Mouse (Mus musculus): Measurements from ENCODE around the gene Defb19.

Defb19 gene

DNA sequence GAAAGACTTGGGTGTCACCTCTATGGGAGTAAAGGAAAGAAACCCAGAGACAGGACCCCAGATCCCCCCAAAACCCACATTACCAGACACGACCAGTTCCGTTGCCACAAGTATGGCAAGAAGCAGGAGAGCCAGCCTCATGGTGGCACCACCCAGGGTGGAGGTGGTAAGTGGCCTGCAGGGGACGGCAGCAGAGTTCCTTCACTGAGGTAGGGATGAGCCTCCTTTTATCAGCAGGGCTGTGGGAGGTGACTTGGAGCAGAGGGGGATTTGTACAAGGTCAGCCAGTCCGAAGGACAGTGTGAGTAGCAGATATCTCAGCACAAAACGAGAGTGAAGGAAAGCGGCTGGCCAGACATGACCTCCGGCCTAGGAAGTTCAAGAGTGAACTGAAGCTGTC lies at the start of gene Defb19:
Gene Defb19 (minus strand): TSS at position 206 of the 400 bp plus-strand sequence.
- no peak for DNase-seq (ENCODE audit: low spot score in 2 of 2)

DNA sequence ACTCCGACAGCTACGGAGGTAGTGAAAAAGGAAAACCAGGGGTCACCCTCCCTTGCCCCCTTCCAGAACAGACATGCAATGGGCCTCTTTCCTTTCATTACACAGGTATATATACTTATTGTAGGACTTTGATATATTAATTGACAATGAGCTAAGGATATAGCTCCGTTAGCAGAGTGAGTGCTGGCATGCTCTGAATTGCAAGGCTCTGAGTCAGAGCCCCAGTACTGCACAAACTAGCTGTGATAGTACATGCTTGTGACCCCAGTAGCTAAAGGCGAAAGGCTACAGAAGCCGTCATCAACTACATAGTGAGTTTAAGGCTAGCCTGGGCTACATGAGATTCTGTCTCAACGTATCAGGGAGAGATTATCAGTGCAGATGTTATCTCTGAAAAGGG lies 49.8 kb upstream of the Defb19 start:
- DNase-seq (ENCODE audit: low spot score in 2 of 2) = no peak

DNA sequence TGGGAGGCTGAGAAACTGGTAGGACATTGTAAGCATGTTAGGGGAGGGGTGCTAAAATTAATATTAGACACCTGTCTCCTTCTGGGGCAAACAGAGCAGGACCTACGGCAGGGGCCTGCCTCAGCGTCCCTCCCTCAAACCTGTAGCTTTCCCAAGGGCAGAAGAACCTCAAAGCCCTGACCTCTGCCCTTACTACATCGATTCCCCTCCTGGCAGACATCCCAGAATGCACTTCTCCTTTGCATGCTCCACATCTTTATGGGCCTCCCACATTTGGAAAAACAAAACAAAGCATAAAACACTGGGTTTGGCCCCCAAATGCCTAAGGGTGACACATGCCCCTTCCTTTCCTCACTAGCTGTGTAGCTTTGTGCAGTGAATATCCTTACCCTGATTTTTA lies 49.1 kb upstream of the Defb19 start:
- no peak for DNase-seq (ENCODE audit: low spot score in 2 of 2)

DNA sequence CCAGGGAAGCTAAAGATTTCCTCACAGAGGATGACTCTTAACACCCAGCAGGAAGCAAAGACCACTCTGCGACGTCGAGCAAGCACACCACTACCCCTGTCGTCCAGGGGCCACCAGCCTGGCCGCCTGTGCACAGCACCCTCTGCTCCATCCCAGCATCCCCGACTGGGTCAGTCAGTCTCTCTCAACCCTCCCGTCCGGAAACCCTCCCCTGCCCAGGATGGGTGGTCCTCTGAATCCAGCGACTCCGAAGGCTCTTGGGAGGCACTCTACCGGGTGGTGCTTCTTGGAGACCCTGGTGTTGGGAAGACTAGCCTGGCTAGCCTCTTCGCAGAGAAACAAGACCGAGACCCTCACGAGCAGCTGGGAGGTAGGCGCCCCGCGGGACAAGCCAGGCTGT lies 48.0 kb upstream of the Defb19 start:
- DNase-seq (ENCODE audit: low spot score in 2 of 2) = no peak

DNA sequence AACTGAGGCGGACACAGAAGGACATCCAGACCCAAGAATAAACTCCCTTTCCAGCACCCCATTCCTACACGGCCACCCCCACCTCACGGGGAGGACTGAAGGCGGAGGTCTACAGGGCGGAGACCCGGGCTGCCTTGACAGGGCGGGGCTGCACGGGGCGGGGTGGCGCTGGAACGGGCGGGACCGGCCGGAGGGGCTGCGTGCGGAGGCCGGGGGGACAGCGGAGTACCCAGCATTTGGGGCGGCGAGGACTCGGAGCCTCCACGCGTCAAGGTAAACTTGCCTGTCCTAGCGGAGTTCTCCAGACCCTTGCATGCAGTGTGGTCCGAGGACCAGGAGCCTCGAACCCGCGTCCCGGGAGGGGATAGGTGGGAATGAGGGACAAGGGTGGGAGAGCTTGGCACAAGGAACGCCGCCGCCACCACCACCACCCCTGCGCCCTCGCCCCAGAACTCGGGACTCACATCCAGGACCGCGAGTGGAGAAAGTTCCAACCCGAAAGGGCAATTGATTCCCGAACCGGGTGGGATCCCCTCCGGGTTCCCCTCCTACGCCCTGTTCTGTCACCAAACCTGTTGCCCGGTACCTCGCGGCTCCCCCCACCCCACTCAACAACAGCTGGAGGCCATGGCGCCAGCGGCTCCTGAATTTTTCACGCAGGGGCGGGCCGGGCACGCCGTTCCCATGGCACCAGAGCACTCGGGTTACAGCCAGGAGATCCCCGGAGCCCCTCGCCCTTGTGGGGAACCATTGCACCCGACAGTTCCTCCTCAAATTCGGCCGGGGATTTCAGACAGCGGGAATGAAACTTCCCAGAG lies 46.9 kb upstream of the Defb19 start, which contains the start of gene Rem1:
Gene Rem1 (plus strand): TSS at position 178 of the 818 bp plus-strand sequence.
- no peak for DNase-seq (ENCODE audit: low spot score in 2 of 2)

DNA sequence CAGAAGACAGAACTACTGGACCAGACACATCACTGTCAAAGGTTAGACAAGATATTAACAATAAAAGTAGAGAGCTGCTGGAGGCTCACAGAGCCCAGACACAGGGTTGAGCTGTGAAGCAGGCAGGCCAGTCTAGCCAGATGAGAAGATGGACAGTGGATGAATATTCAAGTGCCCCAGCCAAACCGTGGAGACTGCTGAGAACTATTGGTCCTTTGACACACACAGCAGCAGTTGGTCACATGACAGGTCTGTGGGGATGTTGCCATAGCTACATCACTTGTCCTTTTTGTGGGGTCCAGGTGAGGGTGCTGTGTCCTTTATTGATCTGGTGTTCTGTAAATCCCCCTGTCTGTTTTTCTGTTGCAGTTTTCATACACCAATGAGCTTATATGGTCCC lies 45.1 kb upstream of the Defb19 start:
- DNase-seq (ENCODE audit: low spot score in 2 of 2) = no peak

DNA sequence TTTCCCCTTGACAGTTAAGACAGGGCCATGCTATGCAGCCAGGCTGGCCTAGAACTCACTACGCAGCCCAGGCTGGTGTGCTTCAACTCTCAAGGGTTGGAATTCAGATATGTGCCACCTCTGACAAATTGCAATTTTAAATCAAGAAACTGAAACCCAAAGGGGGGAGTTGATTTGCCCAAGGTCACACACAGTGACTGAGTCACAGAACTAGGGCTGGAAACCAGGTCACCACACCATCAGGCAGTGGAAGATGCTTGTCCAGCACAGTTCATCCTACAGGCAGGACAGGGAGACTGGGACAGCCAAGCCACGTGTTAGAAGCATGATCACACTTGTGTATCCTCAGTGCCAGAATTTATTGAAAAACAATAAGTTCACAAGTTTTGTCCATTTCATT lies 44.5 kb upstream of the Defb19 start:
- no peak for DNase-seq (ENCODE audit: low spot score in 2 of 2)

DNA sequence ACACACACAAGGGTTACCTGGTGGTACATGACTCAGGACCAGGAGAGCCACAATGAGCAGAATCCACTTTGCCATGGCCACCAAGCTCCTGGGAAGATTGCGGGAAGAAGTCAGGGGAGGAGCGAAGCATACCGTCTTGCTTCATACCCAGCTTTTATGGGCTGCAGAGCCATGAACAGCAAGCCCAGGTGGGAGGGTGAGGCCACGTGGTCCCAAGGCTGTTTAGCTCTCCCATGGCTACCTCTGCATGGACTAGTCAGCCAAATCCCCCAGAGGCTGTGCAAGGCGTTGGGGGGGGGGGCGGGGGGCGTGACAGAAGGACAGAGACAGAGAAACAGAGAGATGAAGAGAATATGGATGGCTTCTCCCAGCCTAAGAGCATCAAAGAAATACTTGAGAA lies 42.8 kb upstream of the Defb19 start, which contains the start of gene Defb25:
Gene Defb25 (minus strand): TSS at position 101 of the 400 bp plus-strand sequence.
- DNase-seq (ENCODE audit: low spot score in 2 of 2) = no peak

DNA sequence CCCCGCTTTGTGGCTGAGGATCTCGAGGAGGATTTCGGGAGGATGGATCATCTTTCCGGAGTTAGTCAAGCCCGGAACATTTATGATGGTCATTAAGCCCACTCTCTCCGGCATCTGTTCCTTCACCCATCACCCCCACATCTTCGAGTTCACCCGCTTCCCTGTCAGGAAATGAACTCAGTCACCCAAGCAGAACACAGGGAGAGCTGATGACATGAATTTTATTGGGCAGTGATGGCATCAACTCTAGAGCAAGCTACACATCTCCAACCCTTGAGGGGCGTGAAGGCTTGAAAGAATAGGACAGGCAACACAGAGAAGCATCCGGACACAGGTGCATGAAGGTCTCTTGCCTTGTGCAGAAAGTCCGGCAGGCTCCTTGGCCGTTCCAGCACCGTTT lies 42.0 kb upstream of the Defb19 start:
- DNase-seq (ENCODE audit: low spot score in 2 of 2) = no peak

DNA sequence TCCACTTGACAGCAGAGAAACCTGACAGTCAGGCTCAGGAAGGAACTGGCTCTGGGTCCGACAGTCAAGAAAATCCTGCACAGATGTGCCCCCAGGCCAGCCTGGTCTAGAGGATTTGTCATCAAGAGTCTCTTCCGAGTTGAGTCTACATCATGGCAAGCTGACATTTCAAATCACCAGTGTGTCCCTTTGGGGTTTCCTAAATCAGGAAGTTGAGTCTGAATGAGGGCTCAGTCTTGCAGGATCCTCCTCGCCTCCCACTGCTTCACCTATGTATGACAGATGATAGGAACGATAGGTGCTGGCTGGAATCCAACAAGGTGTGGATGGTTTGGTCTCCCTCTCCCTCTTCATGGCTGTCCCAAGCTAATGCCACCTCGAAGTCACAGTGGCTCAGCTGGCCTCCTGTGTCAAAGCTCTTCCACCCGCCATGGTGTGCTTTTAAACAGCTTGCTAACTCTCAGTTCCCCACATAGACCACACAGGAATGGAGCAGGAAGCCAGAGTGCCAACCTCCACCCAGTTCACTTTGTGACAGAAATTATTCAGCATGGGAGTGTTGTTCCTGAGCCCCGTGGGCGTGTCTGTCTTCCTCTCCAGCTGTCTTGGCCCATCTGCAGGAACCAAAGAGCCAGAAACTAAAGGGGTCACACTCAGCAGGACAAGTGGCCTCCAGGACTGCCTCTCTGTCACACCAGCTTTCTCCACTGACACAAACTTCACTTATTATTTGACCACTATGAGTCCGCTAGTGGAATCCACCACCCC lies 40.4 kb upstream of the Defb19 start:
- peak; percentile 16 to 20 for DNase-seq (ENCODE audit: low spot score in 2 of 2)

DNA sequence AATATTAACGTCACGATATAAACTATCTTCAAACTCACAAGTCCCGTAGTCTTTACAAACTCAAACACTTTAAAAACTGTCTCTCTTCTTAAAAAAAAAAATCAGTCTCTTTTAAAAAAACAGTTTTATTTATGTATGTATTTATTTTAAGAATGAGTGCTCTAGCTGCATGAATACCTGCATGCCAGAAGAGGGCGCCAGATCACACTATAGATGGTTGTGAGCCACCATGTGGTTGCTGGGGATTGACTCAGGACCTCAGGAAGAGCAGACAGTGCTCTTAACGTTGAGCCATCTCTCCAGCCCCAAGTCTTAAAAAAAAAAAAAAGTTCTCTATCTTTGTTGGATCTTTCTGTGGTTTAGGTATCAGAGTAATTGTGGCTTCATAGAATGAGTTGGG lies 37.3 kb upstream of the Defb19 start:
- no peak for DNase-seq (ENCODE audit: low spot score in 2 of 2)

DNA sequence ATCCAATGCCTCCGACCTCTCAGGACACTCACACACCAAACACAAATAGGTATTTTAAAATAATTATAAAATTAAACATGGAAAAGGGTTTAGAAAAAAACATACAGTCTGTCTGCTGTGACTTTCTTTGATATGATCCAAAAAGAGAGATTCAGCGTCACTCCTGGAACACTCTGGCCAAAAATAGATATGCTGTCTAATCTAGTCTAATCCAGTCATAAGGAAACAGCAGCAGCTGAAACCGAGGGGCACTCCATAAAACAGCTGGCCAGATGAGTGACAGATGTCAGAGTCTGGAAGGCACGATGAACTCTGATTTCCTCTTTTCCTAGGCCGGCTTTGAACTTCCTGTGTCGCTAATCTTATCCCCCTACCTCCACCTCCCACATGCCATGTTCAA lies 36.4 kb upstream of the Defb19 start:
- no peak for DNase-seq (ENCODE audit: low spot score in 2 of 2)

DNA sequence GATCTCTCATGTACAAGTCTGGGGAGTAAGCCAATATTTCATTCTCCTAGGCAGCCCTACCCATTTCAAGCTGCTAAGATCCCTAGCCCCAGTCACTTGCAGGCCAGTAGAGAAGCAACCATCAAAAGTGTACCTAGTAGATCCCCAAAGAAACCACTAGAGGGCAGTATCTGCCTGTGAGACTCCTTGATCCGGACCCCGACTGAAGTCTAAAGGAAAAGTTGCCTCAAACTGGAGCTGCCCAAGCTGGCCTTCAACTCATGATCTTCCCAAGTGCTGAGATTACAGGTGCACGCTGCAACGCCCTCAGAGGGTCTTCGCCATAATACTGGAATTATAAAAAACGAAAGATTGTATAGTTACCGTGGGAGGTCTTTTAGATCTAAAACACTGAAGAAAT lies 35.5 kb upstream of the Defb19 start:
- peak; percentile 64 to 68 for DNase-seq (ENCODE audit: low spot score in 2 of 2)

DNA sequence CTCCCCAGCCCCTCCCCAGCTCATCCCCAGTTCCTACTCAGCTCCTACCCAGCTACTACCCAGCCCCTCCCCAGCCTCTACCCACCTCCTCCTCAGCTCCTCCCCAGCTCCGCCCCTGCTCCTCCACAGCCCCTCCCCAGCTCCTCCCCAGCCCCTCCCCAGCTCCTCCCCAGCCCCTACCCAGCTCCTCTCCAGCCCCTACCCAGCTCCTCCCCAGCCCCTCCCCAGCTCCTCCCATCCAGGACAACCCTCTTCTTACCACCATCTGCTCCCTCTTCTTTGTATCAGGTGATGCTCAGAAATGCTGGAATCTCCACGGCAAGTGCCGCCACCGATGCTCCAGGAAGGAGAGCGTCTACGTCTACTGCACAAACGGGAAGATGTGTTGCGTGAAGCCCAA lies 32.1 kb upstream of the Defb19 start:
- peak in 1 of 2 experiments; percentile 7 for DNase-seq (ENCODE audit: low spot score in 2 of 2)

DNA sequence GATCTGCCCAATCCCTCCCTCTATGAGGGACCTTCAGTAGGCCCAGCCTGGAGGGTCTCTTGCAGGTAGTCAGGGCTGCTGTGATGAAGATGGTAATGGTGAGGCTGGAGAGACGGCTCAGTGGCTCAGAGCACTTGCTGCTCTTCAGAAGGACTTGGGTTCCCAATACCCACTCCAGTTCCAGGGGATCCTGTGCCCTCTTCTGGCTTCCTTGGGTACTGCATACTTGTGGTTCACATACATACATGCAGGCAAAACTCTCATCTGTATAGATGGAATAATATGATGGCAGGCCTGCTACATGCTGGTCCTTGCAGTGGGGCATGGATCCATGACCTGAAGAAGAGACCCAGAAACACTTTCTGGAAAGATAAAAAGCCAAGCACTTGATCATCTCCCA lies 28.6 kb upstream of the Defb19 start:
- DNase-seq (ENCODE audit: low spot score in 2 of 2) = no peak

DNA sequence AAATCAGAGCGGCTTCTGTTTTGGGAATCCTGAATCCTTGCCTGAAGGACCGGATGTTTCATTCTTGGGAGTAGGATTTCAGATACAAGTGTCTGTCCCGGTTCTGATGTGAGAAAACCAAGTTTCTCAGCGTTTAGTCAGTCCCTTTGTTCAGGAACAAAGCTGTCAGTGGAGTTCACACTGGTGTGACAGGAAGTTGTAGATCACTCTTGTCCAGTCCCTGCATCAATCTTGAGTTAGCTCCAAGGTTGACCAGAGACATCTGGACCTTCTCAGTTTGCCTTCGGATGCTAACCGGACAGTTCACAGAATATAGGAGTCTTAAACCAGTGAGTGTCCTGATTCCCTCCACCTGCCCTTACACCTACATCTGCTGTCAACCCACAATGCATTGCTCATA lies 27.6 kb upstream of the Defb19 start:
- no peak for DNase-seq (ENCODE audit: low spot score in 2 of 2)

DNA sequence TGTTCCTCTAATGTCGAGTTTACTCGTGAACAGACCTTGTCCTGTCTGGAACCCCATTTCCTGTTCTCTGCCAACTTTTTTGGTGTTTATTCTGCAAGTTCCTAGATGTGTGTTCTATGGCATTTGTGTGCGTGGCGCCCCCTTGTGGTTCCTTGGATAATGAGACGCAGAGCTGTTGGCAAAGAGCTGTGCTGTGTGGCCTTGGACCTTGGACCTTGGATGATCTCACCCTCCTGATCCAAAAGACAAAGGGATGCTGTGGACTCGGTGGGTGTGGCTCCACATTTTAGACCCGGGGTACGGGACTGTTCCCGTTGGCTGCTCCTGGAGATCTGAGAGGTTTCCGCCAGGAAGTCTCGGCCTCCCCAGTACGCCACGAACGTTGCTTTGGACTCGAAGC lies 23.9 kb upstream of the Defb19 start, which contains the start of gene Defb36:
Gene Defb36 (plus strand): TSS at position 271 of the 400 bp plus-strand sequence.
- peak; percentile 27 to 28 for DNase-seq (ENCODE audit: low spot score in 2 of 2)

DNA sequence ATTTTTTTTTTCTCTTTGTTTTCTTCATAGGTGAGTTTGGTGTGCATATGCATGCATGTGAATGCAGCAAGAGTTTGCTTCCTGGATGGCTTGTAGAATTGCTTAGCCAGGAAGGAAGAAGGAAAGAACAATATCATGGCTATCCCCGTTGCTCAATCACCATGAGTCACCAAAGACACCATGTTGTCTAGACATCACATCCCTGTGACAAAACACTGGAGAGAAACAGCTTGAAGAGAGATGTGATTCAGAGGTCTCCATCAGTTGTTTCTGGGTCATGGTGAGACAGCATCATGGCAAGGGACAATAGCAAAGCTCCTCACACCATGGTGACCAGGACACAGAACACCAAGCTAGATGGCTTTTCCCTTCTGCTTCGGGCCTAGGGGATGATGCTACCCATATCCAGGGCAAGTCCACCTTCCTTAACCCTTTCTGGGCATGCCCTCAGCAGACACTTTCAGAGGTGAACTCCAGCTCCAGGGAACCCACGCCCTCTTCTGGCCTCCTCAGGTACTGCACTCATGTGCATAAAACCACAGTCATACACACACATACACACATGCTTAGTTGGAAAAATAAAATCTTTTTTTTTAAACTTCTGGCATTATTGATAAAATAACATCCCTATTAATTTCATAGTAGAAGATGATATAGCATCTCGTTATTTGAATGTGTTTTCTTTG lies 21.3 kb upstream of the Defb19 start:
- no peak for DNase-seq (ENCODE audit: low spot score in 2 of 2)

DNA sequence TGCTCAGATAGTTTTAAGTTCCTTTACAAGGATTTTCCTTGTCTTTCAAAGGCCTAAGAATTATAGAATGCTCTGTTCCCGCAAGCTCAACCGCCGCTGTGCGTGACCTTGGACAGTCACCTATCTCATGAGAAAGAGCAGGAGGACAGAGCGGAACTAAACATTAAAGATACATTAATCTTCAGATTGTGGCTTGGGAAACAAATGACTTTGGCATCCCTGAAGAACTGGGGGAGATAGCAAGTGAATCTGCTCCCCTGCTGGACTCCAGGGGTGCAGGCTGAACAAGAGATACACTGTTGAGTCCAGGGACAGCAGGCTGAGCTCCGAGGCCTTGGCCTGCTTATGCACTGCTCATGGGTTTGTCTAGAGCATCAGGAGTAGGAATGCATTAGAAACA lies 20.0 kb upstream of the Defb19 start:
- DNase-seq (ENCODE audit: low spot score in 2 of 2) = no peak

DNA sequence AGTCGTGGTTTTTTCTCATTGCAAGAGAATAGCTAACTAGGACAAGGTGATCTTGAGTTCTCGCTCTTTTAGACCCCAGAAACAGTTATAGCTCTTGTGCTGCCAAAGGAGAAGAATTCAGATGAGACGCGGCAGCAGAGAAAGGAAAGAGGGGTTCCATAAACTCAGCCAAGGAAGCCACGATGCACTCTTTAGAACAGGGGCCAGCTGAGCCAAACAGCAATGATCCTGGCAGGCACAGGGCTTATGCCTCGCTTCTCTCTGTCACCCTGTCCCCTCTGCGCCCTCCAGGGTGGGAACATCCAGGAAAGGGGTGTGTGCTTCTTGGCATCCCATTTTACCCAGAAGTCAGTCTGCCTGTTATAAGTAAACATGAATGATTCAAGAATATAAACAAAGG lies 19.2 kb upstream of the Defb19 start, which contains the start of gene Defb45:
Gene Defb45 (minus strand): TSS at position 101 of the 400 bp plus-strand sequence.
- no peak for DNase-seq (ENCODE audit: low spot score in 2 of 2)

DNA sequence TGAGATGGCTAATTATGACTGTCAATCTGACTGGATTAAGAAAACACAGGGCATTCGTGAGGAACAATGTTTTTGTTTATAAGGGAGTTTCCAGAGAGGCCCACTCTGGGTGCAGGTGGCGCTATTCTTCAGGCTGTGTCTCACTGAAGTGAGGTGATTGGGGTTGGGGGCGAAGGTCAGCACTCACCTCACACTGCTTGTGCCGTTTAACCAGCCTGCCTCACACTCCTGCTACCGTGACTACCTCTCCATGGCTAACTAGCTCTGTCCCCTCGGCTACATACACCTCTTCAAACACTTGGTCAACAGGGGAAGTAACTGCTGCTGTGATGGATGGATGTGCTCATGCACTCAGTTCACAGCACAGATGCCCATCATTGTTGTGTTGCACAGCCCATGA lies 8.9 kb upstream of the Defb19 start:
- DNase-seq (ENCODE audit: low spot score in 2 of 2) = no peak

DNA sequence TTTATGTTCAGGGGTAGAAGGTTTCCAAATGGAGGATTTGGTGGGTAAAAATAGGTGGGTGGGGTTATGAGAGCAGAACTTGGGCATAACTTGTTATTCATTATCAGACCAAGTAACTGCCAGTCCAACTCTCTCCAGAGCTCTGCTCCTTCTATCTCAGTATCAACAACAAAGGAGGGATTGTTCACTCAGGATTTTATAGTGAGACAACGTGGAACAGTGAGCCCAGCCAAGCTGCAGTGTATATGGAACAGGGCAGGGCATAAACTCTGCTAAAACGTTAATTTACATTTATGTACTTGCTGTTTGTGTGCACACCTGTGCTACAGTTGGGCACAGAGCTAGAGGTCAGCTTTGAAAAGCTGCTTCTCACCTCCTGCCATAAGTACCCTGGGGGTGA lies 8.3 kb upstream of the Defb19 start:
- no peak for DNase-seq (ENCODE audit: low spot score in 2 of 2)
